Mouse (Mus musculus): ENCODE results near the gene Usp15.

Gene Usp15

GRCm38 (mm10) chr10:123182391-123182790, 14.4 kb downstream of the Usp15 start:
- no peak for DNase-seq (ENCODE audit: low read depth in 1 of 2, low spot score in 2 of 2)

GRCm38 (mm10) chr10:123175771-123176170, 21.0 kb downstream of the Usp15 start:
- DNase-seq (ENCODE audit: low read depth in 1 of 2, low spot score in 2 of 2), result no peak

- no peak for DNase-seq (ENCODE audit: low read depth in 1 of 2, low spot score in 2 of 2)
These were observed 25.9 kb downstream of the Usp15 start for GRCm38 (mm10) chr10:123170898-123171297.

- no peak for DNase-seq (ENCODE audit: low read depth in 1 of 2, low spot score in 2 of 2)
These were observed 31.3 kb downstream of the Usp15 start for GRCm38 (mm10) chr10:123165542-123165941.

GRCm38 (mm10) chr10:123160508-123160907, 36.3 kb downstream of the Usp15 start:
- DNase-seq (ENCODE audit: low read depth in 1 of 2, low spot score in 2 of 2), result no peak

- no peak for DNase-seq (ENCODE audit: low read depth in 1 of 2, low spot score in 2 of 2)
These were observed 37.5 kb downstream of the Usp15 start for GRCm38 (mm10) chr10:123159316-123159715.

GRCm38 (mm10) chr10:123156392-123156791, 40.4 kb downstream of the Usp15 start:
- DNase-seq (ENCODE audit: low read depth in 1 of 2, low spot score in 2 of 2), result no peak

- no peak for DNase-seq (ENCODE audit: low read depth in 1 of 2, low spot score in 2 of 2)
These were observed 41.0 kb downstream of the Usp15 start for GRCm38 (mm10) chr10:123155764-123156163.

- no peak for DNase-seq (ENCODE audit: low read depth in 1 of 2, low spot score in 2 of 2)
These were observed 43.5 kb downstream of the Usp15 start for GRCm38 (mm10) chr10:123153321-123153720.

GRCm38 (mm10) chr10:123148025-123148814, 48.6 kb downstream of the Usp15 start:
- DNase-seq (ENCODE audit: low read depth in 1 of 2, low spot score in 2 of 2), result no peak

- DNase-seq (ENCODE audit: low read depth in 1 of 2, low spot score in 2 of 2), result no peak
These were observed 49.6 kb downstream of the Usp15 start for GRCm38 (mm10) chr10:123147180-123147579.

- DNase-seq (ENCODE audit: low read depth in 1 of 2, low spot score in 2 of 2), result no peak
These were observed 50.4 kb downstream of the Usp15 start for GRCm38 (mm10) chr10:123146349-123146748.

- DNase-seq (ENCODE audit: low read depth in 1 of 2, low spot score in 2 of 2), result no peak
These were observed 52.5 kb downstream of the Usp15 start for GRCm38 (mm10) chr10:123144256-123144655.

GRCm38 (mm10) chr10:123142395-123143050, 54.3 kb downstream of the Usp15 start:
- no peak for DNase-seq (ENCODE audit: low read depth in 1 of 2, low spot score in 2 of 2)

- no peak for DNase-seq (ENCODE audit: low read depth in 1 of 2, low spot score in 2 of 2)
These were observed 61.0 kb downstream of the Usp15 start for GRCm38 (mm10) chr10:123135818-123136217.

GRCm38 (mm10) chr10:123131487-123131886, 65.3 kb downstream of the Usp15 start:
- no peak for DNase-seq (ENCODE audit: low read depth in 1 of 2, low spot score in 2 of 2)

- DNase-seq (ENCODE audit: low read depth in 1 of 2, low spot score in 2 of 2), result no peak
These were observed 76.0 kb downstream of the Usp15 start for GRCm38 (mm10) chr10:123120666-123121392.

GRCm38 (mm10) chr10:123116861-123117260, 79.9 kb downstream of the Usp15 start:
- DNase-seq (ENCODE audit: low read depth in 1 of 2, low spot score in 2 of 2), result no peak

GRCm38 (mm10) chr10:123113466-123113865, 83.3 kb downstream of the Usp15 start:
- DNase-seq (ENCODE audit: low read depth in 1 of 2, low spot score in 2 of 2), result no peak

- no peak for DNase-seq (ENCODE audit: low read depth in 1 of 2, low spot score in 2 of 2)
These were observed 84.0 kb downstream of the Usp15 start for GRCm38 (mm10) chr10:123112787-123113168.

- no peak for DNase-seq (ENCODE audit: low read depth in 1 of 2, low spot score in 2 of 2)
These were observed 84.6 kb downstream of the Usp15 start for GRCm38 (mm10) chr10:123112056-123112786.
